Mouse (Mus musculus): ENCODE data around the gene Notch4.

- TF ChIP-seq MAFK (IDR thresholded peaks at IDR 0.05; ENCODE audit: insufficient replicate concordance, low read length) (no peak), CTCF (conservative IDR thresholded peaks at IDR 0.05 in 1 of 2, IDR thresholded peaks at IDR 0.05 in 1 of 2; ENCODE audit: low read depth in 2 of 2, low read length in 2 of 2) (no peak), MYC (IDR thresholded peaks at IDR 0.05; ENCODE audit: low read depth, low read length) (no peak), POLR2A (IDR thresholded peaks at IDR 0.05; ENCODE audit: low read depth, low read length) (peak; percentile 96)
Observed at GRCm38 (mm10) chr17:34605609-34606008, 41.5 kb downstream of the Notch4 start.
